Comparison of ENCODE assay signal across 24 mouse cellular contexts in genomic region chrX:42333631-42334030, GRCm38 (mm10).
DNase-seq lines count a peak whose midpoint lies in the region; ATAC-seq and TF ChIP-seq lines count a peak whose summit lies in the region.
"Had no signal": no experiment of that assay in that cellular context is flagged by ENCODE, and none has a peak within 500 bp of the region (broad histone marks: within the 10 kb centered on the region; RNA-seq: fewer than 3 reads in every experiment).

No protein-coding gene starts in this region.

- intact Hi-C loops in left cerebral cortex, adult 2 months (cut with DNase I), result no loop called here

- no peak for ATAC-seq in embryonic facial prominence, embryonic 14.5 days (ENCODE audit: low read depth)
- ATAC-seq in heart, embryonic 15.5 days (replicated peaks; ENCODE audit: insufficient number of reproducible peaks, insufficient read depth, low FRiP score, low read depth), result no peak; the same call in 1 of the 2 replicates
- ATAC-seq in lung, embryonic 15.5 days (ENCODE audit: borderline replicate concordance, extremely low read depth, low FRiP score, low TSS enrichment), result no peak
- ATAC-seq in midbrain, embryonic 16.5 days, result no peak
- ATAC-seq: CD4-positive, CD25-positive, alpha-beta regulatory T cell, adult 4 months; hindbrain, postnatal 0 days; intestine, postnatal 0 days had no signal

- H3K27ac ChIP-seq in embryonic facial prominence, embryonic 14.5 days (replicated peaks; ENCODE audit: low read depth, low read length), result no peak overlapping the region
- H3K27ac ChIP-seq in embryonic facial prominence, embryonic 10.5 days (replicated peaks), result no peak overlapping the region
- H3K27ac ChIP-seq in heart, embryonic 15.5 days, result peak overlapping the region; percentile 80
- H3K27ac ChIP-seq in lung, embryonic 15.5 days, result peak overlapping the region; percentile 37; the same call in 1 of the 2 replicates
- peak overlapping the region; percentile 51 for H3K27ac ChIP-seq in left cerebral cortex, adult 2 months
- H3K27ac ChIP-seq in midbrain, embryonic 16.5 days (ENCODE audit: low read length), result no peak overlapping the region
- H3K27ac ChIP-seq: hindbrain, postnatal 0 days; kidney, embryonic 15.5 days; midbrain, embryonic 12.5 days; neural tube, embryonic 13.5 days; stomach, postnatal 0 days had no signal

- DNase-seq in embryonic facial prominence, embryonic 14.5 days (ENCODE audit: low spot score), result peak; percentile 18
- no peak for DNase-seq in embryonic facial prominence, embryonic 10.5 days (ENCODE audit: low spot score)
- no peak for DNase-seq in heart, postnatal 4 days
- DNase-seq in lung, postnatal 25 days (ENCODE audit: low spot score), result no peak
- DNase-seq in left cerebral cortex, adult 2 months (ENCODE audit: extremely low spot score in 1 of 2, low spot score in 2 of 2), result no peak
- DNase-seq: adrenal gland, postnatal 14 days; cerebellum, adult 11 months; cerebellum, postnatal 10 days; embryo, embryonic 11 days; gastrocnemius, postnatal 25 days; kidney, postnatal 4 days; layer of hippocampus, adult 9-11 months; lung, adult 18-20 months had no signal

- H3K4me3 ChIP-seq in embryonic facial prominence, embryonic 14.5 days (ENCODE audit: low read depth, low read length), result no peak overlapping the region
- no peak overlapping the region for H3K4me3 ChIP-seq in embryonic facial prominence, embryonic 10.5 days
- no peak overlapping the region for H3K4me3 ChIP-seq in heart, embryonic 15.5 days
- H3K4me3 ChIP-seq in lung, embryonic 15.5 days, result no peak overlapping the region
- H3K4me3 ChIP-seq in left cerebral cortex, adult 2 months, result no peak overlapping the region
- H3K4me3 ChIP-seq in midbrain, embryonic 16.5 days (ENCODE audit: low read depth, low read length), result no peak overlapping the region
- H3K4me3 ChIP-seq: kidney, embryonic 15.5 days; midbrain, embryonic 12.5 days; neural tube, embryonic 13.5 days had no signal

- no peak overlapping the region for H3K9ac ChIP-seq in embryonic facial prominence, embryonic 14.5 days (ENCODE audit: low read depth, low read length)
- no peak overlapping the region for H3K9ac ChIP-seq in heart, embryonic 15.5 days
- H3K9ac ChIP-seq in lung, embryonic 15.5 days, result no peak overlapping the region
- no peak overlapping the region for H3K9ac ChIP-seq in midbrain, embryonic 16.5 days (ENCODE audit: low read depth, low read length)
- H3K9ac ChIP-seq: kidney, embryonic 15.5 days; midbrain, embryonic 12.5 days; neural tube, embryonic 13.5 days had no signal

- H3K36me3 ChIP-seq in embryonic facial prominence, embryonic 14.5 days (ENCODE audit: control insufficient read depth, insufficient read depth, low read length), result no peaks in the 10 kb centered on the region
- H3K36me3 ChIP-seq in embryonic facial prominence, embryonic 10.5 days (replicated peaks), result no peaks in the 10 kb centered on the region
- H3K36me3 ChIP-seq in heart, embryonic 15.5 days, result no peaks in the 10 kb centered on the region
- no peaks in the 10 kb centered on the region for H3K36me3 ChIP-seq in lung, embryonic 15.5 days
- no peaks in the 10 kb centered on the region for H3K36me3 ChIP-seq in midbrain, embryonic 16.5 days (ENCODE audit: control insufficient read depth, insufficient read depth, low read length)
- H3K36me3 ChIP-seq: kidney, embryonic 15.5 days; midbrain, embryonic 12.5 days; neural tube, embryonic 13.5 days had no signal

- TF ChIP-seq CTCF in left cerebral cortex, adult 2 months (IDR thresholded peaks at IDR 0.05), result no peak

- H3K27me3 ChIP-seq in embryonic facial prominence, embryonic 14.5 days (replicated peaks; ENCODE audit: control insufficient read depth, insufficient read depth, low read length), result no peaks in the 10 kb centered on the region
- no peaks in the 10 kb centered on the region for H3K27me3 ChIP-seq in embryonic facial prominence, embryonic 10.5 days (replicated peaks; ENCODE audit: low read depth, poor library complexity, severe bottlenecking)
- H3K27me3 ChIP-seq in heart, embryonic 15.5 days, result no peaks in the 10 kb centered on the region
- no peaks in the 10 kb centered on the region for H3K27me3 ChIP-seq in lung, embryonic 15.5 days
- H3K27me3 ChIP-seq in midbrain, embryonic 16.5 days (ENCODE audit: control insufficient read depth, insufficient read depth, low read depth, low read length), result no peaks in the 10 kb centered on the region
- H3K27me3 ChIP-seq: kidney, embryonic 15.5 days; midbrain, embryonic 12.5 days; neural tube, embryonic 13.5 days had no signal

- H3K4me1 ChIP-seq in embryonic facial prominence, embryonic 14.5 days (ENCODE audit: control insufficient read depth, insufficient read depth, low read length), result no peaks in the 10 kb centered on the region
- H3K4me1 ChIP-seq in embryonic facial prominence, embryonic 10.5 days, result no peaks in the 10 kb centered on the region
- H3K4me1 ChIP-seq in heart, embryonic 15.5 days (replicated peaks), result no peaks in the 10 kb centered on the region
- H3K4me1 ChIP-seq in lung, embryonic 15.5 days, result no peaks in the 10 kb centered on the region
- no peaks in the 10 kb centered on the region for H3K4me1 ChIP-seq in midbrain, embryonic 16.5 days (ENCODE audit: control insufficient read depth, insufficient read depth, low read length)
- H3K4me1 ChIP-seq: kidney, embryonic 15.5 days; midbrain, embryonic 12.5 days; neural tube, embryonic 13.5 days had no signal

- no peaks in the 10 kb centered on the region for H3K9me3 ChIP-seq in embryonic facial prominence, embryonic 14.5 days (ENCODE audit: control insufficient read depth, low read length)
- H3K9me3 ChIP-seq in embryonic facial prominence, embryonic 10.5 days, result no peaks in the 10 kb centered on the region
- H3K9me3 ChIP-seq in heart, embryonic 15.5 days (replicated peaks), result no peaks in the 10 kb centered on the region
- H3K9me3 ChIP-seq in lung, embryonic 15.5 days, result no peaks in the 10 kb centered on the region
- H3K9me3 ChIP-seq in midbrain, embryonic 16.5 days (replicated peaks; ENCODE audit: control insufficient read depth, low read length, poor library complexity, severe bottlenecking), result no peaks in the 10 kb centered on the region
- H3K9me3 ChIP-seq: kidney, embryonic 15.5 days; midbrain, embryonic 12.5 days; neural tube, embryonic 13.5 days had no signal

- no peak overlapping the region for H3K4me2 ChIP-seq in embryonic facial prominence, embryonic 14.5 days (ENCODE audit: low read depth, low read length)
- H3K4me2 ChIP-seq in heart, embryonic 15.5 days, result no peak overlapping the region
- no peak overlapping the region for H3K4me2 ChIP-seq in lung, embryonic 15.5 days
- H3K4me2 ChIP-seq in midbrain, embryonic 16.5 days (ENCODE audit: low read length), result no peak overlapping the region
- H3K4me2 ChIP-seq: kidney, embryonic 15.5 days; liver, embryonic 11.5 days; midbrain, embryonic 12.5 days; neural tube, embryonic 13.5 days had no signal

- 69% methylated on average over 4 of the region's 4 CpGs for WGBS in embryonic facial prominence, embryonic 14.5 days
- WGBS in embryonic facial prominence, embryonic 10.5 days, result 77% methylated on average over 4 of the region's 4 CpGs
- WGBS in heart, embryonic 15.5 days, result 39% methylated on average over 4 of the region's 4 CpGs
- 47% methylated on average over 4 of the region's 4 CpGs for WGBS in lung, embryonic 15.5 days
- WGBS in midbrain, embryonic 16.5 days, result 74% methylated on average over 4 of the region's 4 CpGs

Comparison
In these comparisons a context has a peak if more than half of its experiments do, and no peak if none do; other contexts are left out.
1. H3K27ac ChIP-seq: peak in heart, embryonic 15.5 days (single experiment), lung, embryonic 15.5 days (single experiment) and left cerebral cortex, adult 2 months (single experiment); none in embryonic facial prominence, embryonic 14.5 days (single experiment), embryonic facial prominence, embryonic 10.5 days (single experiment) and midbrain, embryonic 16.5 days (single experiment).